Mouse (Mus musculus) heart, postnatal 0 days (tissue): ENCODE measurements around the gene Crtc1.

ENCODE experiments used
- CTCF ChIP-seq: IDR thresholded peaks from 2 replicates; pipeline ENCODE4 v1.5.1; 2016; ENCODE audit warnings: antibody characterized with exemption, control low read depth, low read depth
- EP300 ChIP-seq: IDR thresholded peaks from 2 replicates; pipeline ENCODE4 v1.6.1; 2016; ENCODE audit warnings: antibody characterized with exemption, low read depth

GRCm38 (mm10) chr8:70360769-70361168 is 78.6 kb downstream of the Crtc1 start:
- TF ChIP-seq CTCF, result peak; percentile 23; the same call in 1 of the 2 replicates
- no peak for TF ChIP-seq EP300
